Mouse (Mus musculus) testis, adult 2 months (tissue): ENCODE results near the gene Cubn. TPM values are rescaled to one million over a fixed set of nuclear protein-coding genes. Genes with fewer than 3 reads are reported as not detected.

Source experiments
- H3K27ac ChIP-seq: fragments of 200-500 bp; 2 replicates; pipeline ENCODE4 v1.5.1; 2012; ENCODE audit warnings: low read depth, low read length; ENCODE audit not compliant: control insufficient read depth, insufficient read depth
- H3K27me3 ChIP-seq: fragments of 200-500 bp; 2 replicates; pipeline ENCODE4 v1.6.1; 2012; ENCODE audit warnings: mild to moderate bottlenecking, low read length, moderate library complexity; ENCODE audit not compliant: control insufficient read depth, insufficient read depth
- H3K36me3 ChIP-seq: fragments of 200-500 bp; 2 replicates; pipeline ENCODE4 v1.6.1; 2012; ENCODE audit warnings: mild to moderate bottlenecking, low read length; ENCODE audit not compliant: control insufficient read depth, insufficient read depth
- H3K4me1 ChIP-seq: fragments of 200-500 bp; 2 replicates; pipeline ENCODE4 v1.6.1; 2012; ENCODE audit warnings: low read length; ENCODE audit not compliant: control insufficient read depth, insufficient read depth
- H3K4me3 ChIP-seq: fragments of 200-500 bp; 2 replicates; pipeline ENCODE4 v1.5.1; 2012; ENCODE audit warnings: low read depth, mild to moderate bottlenecking, low read length, moderate library complexity, mixed read lengths; ENCODE audit not compliant: control insufficient read depth
- CTCF ChIP-seq: fragments of 200-500 bp; IDR thresholded peaks from 2 replicates; pipeline ENCODE4 v1.5.1; 2012; ENCODE audit warnings: low read depth, mild to moderate bottlenecking, inconsistent platforms, low read length, moderate library complexity; ENCODE audit not compliant: control insufficient read depth, insufficient read depth, insufficient replicate concordance
- POLR2A ChIP-seq: fragments of 200-500 bp; IDR thresholded peaks from 2 replicates; pipeline ENCODE4 v1.6.1; 2012; ENCODE audit warnings: low read depth, mild to moderate bottlenecking, inconsistent platforms, low read length, moderate library complexity; ENCODE audit not compliant: control insufficient read depth
- polyA plus RNA-seq: library from polyadenylated mRNA; depleted of rRNA; stranded (reverse); fragments of >200 nt; gene quantifications from 2 replicates; pipeline ENCODE4 v1.2.3, GENCODE M21; 2012

Gene Cubn
- polyA plus RNA-seq, 1 experiment: 0.96 TPM

DNA sequence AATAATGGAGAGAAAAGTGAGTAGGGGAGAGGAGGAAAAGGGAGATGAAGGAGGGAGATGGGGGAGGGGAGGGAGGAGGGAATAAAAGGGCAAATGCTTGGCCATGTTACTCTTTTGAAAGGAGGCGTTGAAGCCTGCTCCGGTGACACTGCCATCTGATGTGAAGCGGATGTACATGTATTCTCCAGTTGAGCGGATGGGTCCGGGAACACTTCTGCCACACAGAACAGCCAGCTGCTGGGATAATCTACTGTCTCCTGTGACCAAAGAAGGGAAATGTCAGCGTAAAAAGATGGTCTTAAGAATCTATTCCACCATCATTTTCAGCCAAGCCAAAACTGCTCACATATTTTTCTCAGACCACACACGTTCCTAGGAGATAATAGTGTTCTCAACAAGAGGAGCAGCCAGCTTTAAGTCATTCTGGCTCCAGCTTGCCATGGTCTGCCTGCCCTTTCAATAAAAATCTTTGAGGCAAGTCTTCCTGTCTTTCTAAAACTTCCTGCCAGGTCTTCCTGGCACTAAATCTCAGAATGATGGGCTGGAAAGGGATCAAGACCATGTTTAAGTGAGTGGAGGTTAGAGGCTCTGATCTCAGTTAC is 149.2 kb downstream of the Cubn start:
- H3K4me1 ChIP-seq: no peaks in the 10 kb centered on the region
- H3K36me3 ChIP-seq: no peaks in the 10 kb centered on the region
- no peak overlapping the region for H3K27ac ChIP-seq
- H3K27me3 ChIP-seq: no peaks in the 10 kb centered on the region
- no peak overlapping the region for H3K4me3 ChIP-seq
- TF ChIP-seq CTCF (no peak), POLR2A (no peak)

DNA sequence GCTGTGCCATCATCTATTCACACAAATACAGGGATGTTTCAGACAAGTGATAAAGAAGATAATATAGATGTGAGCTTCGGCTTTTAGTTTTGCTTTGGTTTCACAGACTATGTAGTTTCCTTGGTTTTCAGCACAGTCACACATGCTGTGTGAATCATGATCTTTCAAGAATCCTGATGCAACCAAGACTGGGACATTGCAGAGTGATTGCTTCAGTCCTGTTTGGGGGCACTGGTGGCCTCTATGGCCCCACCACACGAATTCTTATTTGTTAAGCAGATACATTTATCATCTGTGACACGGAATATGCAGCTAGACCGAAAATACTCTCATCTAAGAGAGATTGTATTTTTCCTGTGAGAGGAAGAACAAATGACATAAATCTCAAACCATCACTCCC is 156.2 kb downstream of the Cubn start:
- Histone ChIP-seq H3K4me3 (no peak overlapping the region), H3K4me1 (no peaks in the 10 kb centered on the region; the same call in 1 of the 2 replicates), H3K36me3 (no peaks in the 10 kb centered on the region), H3K27me3 (no peaks in the 10 kb centered on the region), H3K27ac (no peak overlapping the region)
- no peak for TF ChIP-seq POLR2A
- no peak for TF ChIP-seq CTCF

DNA sequence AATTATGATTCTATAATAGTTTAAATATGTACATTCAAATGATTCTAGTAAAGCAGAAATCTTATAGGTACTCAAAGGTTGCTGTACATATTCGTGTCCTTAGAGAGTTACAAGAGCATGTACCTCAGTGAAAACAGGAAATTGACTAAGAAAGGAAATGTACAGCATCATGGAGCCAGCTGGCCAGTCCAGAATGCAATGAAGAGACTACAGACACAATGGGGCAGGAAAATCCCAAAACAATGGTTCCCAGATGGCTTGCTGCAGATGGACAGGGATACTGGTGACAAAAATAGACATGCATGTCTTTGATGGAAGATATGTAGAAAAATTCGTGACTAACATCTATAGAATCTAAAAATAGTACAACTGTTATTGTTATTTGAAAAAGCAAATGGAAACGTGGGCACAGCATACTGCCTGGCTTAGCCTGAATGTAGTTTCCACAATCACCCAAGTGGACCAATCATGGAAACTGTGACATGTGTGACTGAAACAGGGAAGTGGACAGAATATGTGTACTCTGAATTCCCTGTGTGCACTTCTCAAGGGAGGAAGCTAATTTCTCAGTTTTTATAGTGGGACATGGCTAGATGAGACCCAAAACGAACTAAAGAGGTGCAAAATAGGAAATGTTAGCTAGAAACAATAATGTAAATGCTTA is 161.7 kb downstream of the Cubn start:
- H3K4me3 ChIP-seq: no peak overlapping the region
- H3K36me3 ChIP-seq: no peaks in the 10 kb centered on the region
- H3K4me1 ChIP-seq: no peaks in the 10 kb centered on the region
- H3K27me3 ChIP-seq: no peaks in the 10 kb centered on the region
- TF ChIP-seq CTCF (no peak), POLR2A (no peak)
- H3K27ac ChIP-seq: no peak overlapping the region

DNA sequence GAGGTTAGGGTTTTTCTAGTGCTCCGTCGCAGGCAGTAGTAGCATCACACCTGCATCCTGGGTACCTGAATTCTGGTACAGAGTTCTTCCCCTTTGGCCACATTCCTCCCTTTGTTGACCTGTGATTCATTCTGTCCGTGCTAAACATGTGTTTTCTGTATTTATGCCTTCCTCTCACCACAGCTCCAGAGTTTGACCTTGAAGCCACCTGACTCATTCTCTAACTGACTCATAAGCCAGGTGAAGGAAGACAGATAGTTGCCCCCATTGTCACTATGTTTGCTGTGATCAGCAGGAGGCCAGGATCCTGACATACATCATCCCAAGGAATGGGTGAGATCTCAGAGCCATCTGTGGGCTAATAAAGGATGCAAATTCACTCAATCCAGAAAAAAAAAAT is 188.2 kb downstream of the Cubn start:
- Histone ChIP-seq H3K4me3 (no peak overlapping the region), H3K36me3 (no peaks in the 10 kb centered on the region), H3K4me1 (no peaks in the 10 kb centered on the region), H3K27ac (no peak overlapping the region), H3K27me3 (no peaks in the 10 kb centered on the region)
- TF ChIP-seq CTCF: no peak
- TF ChIP-seq POLR2A: no peak

DNA sequence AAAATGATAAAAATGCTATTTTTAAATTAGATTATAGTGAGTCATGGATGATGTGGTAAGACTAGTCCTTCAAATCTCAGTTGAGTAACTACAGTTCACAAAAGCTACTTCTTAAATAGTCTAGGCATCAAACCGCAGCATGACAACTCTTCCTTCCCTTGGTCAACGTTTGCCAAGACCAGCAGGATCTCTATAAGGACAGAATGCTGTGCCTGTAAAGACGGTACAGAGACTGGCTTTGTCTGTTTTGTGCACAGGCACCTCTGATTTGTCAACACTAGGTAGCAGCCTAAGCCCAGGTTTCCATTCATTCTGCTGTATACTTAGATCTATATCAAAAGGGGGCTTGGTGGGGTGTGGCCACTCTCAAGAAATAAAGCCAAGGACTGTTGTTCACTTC is 192.6 kb downstream of the Cubn start:
- Histone ChIP-seq H3K27ac (no peak overlapping the region), H3K36me3 (no peaks in the 10 kb centered on the region), H3K27me3 (no peaks in the 10 kb centered on the region), H3K4me1 (no peaks in the 10 kb centered on the region), H3K4me3 (no peak overlapping the region)
- TF ChIP-seq POLR2A (no peak), CTCF (no peak)

DNA sequence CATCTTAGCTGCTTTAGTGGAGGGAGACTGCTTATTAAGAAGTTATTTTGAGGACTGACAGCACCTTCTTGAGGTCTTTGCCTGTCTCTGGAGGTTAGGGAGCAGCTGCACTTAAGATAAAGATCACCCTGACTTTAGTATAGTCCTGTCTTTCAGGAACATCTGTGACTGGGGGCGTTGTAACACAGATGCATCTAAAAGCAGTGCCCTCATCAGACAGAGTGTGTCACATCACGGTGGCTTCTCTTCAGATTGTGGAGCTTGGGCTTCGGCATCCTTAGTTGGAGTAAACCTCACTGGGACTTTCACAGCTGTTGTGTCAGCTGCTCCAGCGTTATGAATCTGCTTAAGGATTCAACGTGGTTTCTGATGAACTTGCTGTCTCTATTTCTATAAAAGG is 193.9 kb downstream of the Cubn start:
- H3K4me1 ChIP-seq: no peaks in the 10 kb centered on the region
- H3K27me3 ChIP-seq: no peaks in the 10 kb centered on the region
- no peak overlapping the region for H3K27ac ChIP-seq
- no peak for TF ChIP-seq CTCF
- TF ChIP-seq POLR2A: no peak
- no peak overlapping the region for H3K4me3 ChIP-seq
- no peaks in the 10 kb centered on the region for H3K36me3 ChIP-seq

DNA sequence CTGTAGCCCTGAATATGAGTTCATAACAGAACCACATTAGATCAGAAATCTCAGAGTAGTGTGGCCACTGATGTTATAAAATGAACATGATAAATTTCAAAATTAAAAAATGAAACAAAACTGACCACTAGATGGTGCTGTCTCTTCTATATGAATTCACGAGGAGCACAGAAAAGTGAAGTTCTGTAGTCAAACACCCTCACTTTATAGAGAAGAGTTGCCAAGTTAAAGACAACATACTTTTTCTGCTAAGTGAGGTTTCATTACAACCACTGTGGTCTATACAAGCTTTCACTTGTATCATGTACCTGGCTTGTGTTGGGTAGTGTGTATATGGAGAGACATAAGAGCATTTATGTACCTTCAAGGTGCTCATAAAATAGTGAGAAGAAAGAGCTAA is 201.0 kb downstream of the Cubn start:
- TF ChIP-seq POLR2A (no peak), CTCF (no peak)
- H3K27ac ChIP-seq: no peak overlapping the region
- H3K4me3 ChIP-seq: no peak overlapping the region
- H3K4me1 ChIP-seq: no peaks in the 10 kb centered on the region
- no peaks in the 10 kb centered on the region for H3K36me3 ChIP-seq
- H3K27me3 ChIP-seq: no peaks in the 10 kb centered on the region

DNA sequence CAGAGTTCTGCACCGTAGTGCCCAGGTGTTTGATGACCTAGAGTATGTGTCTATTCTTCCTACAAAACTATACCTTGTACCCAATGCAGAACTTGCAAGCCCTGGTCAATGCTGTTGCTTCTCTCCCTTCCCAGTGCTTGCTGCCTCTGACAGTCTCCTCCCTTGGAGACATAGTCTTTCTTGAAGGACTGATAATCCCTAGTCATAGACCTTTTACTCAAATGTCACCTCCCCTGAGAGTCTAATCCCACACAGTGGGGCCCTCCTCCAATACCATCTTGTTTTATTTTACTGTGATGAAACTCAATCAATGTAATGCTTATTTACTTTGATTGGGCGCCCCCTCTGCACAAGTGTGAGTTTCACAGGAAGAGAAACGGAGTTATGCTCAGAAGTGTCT is 201.5 kb downstream of the Cubn start:
- Histone ChIP-seq H3K4me3 (no peak overlapping the region), H3K27me3 (no peaks in the 10 kb centered on the region), H3K36me3 (no peaks in the 10 kb centered on the region), H3K4me1 (no peaks in the 10 kb centered on the region), H3K27ac (no peak overlapping the region)
- TF ChIP-seq CTCF (no peak), POLR2A (no peak)
